ENCODE assay signal across 10 mouse cellular contexts in the genomic region with DNA sequence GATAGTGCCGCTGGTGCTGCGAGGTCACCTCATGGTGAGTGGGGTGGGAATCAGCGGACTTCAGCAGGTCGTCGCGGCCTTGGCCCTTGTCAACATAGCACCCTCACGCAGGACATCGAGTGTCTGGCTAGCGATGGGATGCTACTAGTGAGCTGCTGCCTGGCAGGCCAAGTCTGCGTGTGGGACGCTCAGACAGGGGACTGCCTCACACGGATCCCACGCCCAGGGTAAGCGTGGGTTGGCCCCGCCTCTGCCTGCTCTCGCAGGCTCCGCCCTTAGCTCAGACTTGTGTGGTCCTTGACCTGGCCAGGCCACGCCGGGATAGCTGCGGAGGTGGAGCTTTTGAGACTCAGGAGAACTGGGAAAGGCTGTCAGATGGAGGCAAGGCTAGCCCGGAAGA. TPM values are rescaled to one million over a fixed set of nuclear protein-coding genes. Genes with fewer than 3 reads are reported as not detected.
DNase-seq lines count a peak whose midpoint lies in the region; ATAC-seq and TF ChIP-seq lines count a peak whose summit lies in the region.
"Had no signal": no experiment of that assay in that cellular context is flagged by ENCODE, and none has a peak within 500 bp of the region (broad histone marks: within the 10 kb centered on the region; RNA-seq: fewer than 3 reads in every experiment).

No protein-coding gene starts in this region.

- peaks cover 60% of the 10 kb centered on the region for H3K36me3 ChIP-seq in heart, postnatal 0 days (replicated peaks; ENCODE audit: control insufficient read depth, insufficient read depth, low read length)
- H3K36me3 ChIP-seq in liver, embryonic 13.5 days = peaks cover 92% of the 10 kb centered on the region

- 0 out of 2 replicates have a peak overlapping the region, but pooled peaks have one; percentile 11 for H3K4me3 ChIP-seq in heart, postnatal 0 days (ENCODE audit: low read depth, low read length)
- H3K4me3 ChIP-seq in liver, embryonic 13.5 days (replicated peaks) = no peak overlapping the region

- ATAC-seq in heart, postnatal 0 days (ENCODE audit: insufficient read depth, low read depth) = peak; percentile 44
- ATAC-seq in liver, embryonic 13.5 days (ENCODE audit: low read depth) = 0 out of 2 replicates have a peak, but pooled peaks have one; percentile 30
- ATAC-seq in erythroid progenitor cell, adult 5-6 weeks (replicated peaks; ENCODE audit: low FRiP score, poor library complexity, severe bottlenecking) = no peak
- ATAC-seq in activated CD4-positive, CD25-positive, alpha-beta regulatory T cell, adult 4 months = no peak

- no peak for TF ChIP-seq EP300 in heart, postnatal 0 days (IDR thresholded peaks at IDR 0.05; ENCODE audit: low read depth)

- H3K9ac ChIP-seq in heart, postnatal 0 days (replicated peaks; ENCODE audit: low read depth, low read length) = no peak overlapping the region
- no peak overlapping the region for H3K9ac ChIP-seq in liver, embryonic 13.5 days

- no peak for TF ChIP-seq CTCF in heart, postnatal 0 days (IDR thresholded peaks at IDR 0.05; ENCODE audit: low read depth)

- H3K4me2 ChIP-seq in heart, postnatal 0 days (ENCODE audit: low read depth, low read length) = peak overlapping the region; percentile 40
- no peak overlapping the region for H3K4me2 ChIP-seq in liver, embryonic 13.5 days

- H3K9me3 ChIP-seq in heart, postnatal 0 days (replicated peaks; ENCODE audit: control insufficient read depth, low read length) = no peaks in the 10 kb centered on the region
- no peaks in the 10 kb centered on the region for H3K9me3 ChIP-seq in liver, embryonic 13.5 days (replicated peaks)

- no peak overlapping the region for H3K27ac ChIP-seq in heart, postnatal 0 days (ENCODE audit: low read depth)
- H3K27ac ChIP-seq in liver, embryonic 13.5 days = no peak overlapping the region
- H3K27ac ChIP-seq: macrophage had no signal

- no peak for DNase-seq in heart, postnatal 0 days (ENCODE audit: low spot score)
- no peak for DNase-seq in heart, adult 9 months (ENCODE audit: low spot score in 2 of 2)
- peak; percentile 57 for DNase-seq in ES-CJ7 (ENCODE audit: low read depth, low spot score)
- DNase-seq in adrenal gland, postnatal 36 days = peak; percentile 64 to 65
- DNase-seq in liver, embryonic 13.5 days = no peak
- no peak for DNase-seq in cerebellum, postnatal 14 days

- H3K4me1 ChIP-seq in heart, postnatal 0 days (ENCODE audit: control insufficient read depth, insufficient read depth) = no peaks in the 10 kb centered on the region; the same call in 1 of the 2 replicates
- no peaks in the 10 kb centered on the region; the same call in 1 of the 2 replicates for H3K4me1 ChIP-seq in liver, embryonic 13.5 days (replicated peaks)

- 26% methylated on average over 20 of the region's 21 CpGs for WGBS in heart, postnatal 0 days
- WGBS in liver, embryonic 13.5 days (ENCODE audit: insufficient replicate concordance) = 67% methylated on average over 21 of the region's 21 CpGs

- no peaks in the 10 kb centered on the region for H3K27me3 ChIP-seq in heart, postnatal 0 days (ENCODE audit: control insufficient read depth, insufficient read depth, low read length)
- H3K27me3 ChIP-seq in liver, embryonic 13.5 days = no peaks in the 10 kb centered on the region

RNA-seq across cellular contexts. Expression of gene Ptpn23, which starts 27.4 kb away (rescaled TPM):
- total RNA-seq in heart, postnatal 0 days (2014; rRNA removed; ENCODE audit: low replicate concordance) = 7.3 and 16.4 TPM in 2 replicates
- 6.7 TPM in 2 replicates for polyA plus RNA-seq in heart, postnatal 0 days (2015; fragmentation: Nextera tagmentation; extraction: Ambion mirVana)
- 10 to 100 TPM; 50.5 to 82.0 TPM for total RNA-seq in adrenal gland, postnatal 36 days (2021)
- polyA plus RNA-seq in liver, embryonic 13.5 days (2015; fragmentation: Nextera tagmentation; extraction: Ambion mirVana) = 3.2 TPM in 2 replicates
- 2.1 and 6.1 TPM in 2 replicates for total RNA-seq in erythroid progenitor cell, adult 5-6 weeks (2015; ENCODE audit: low replicate concordance)
- 2.6 and 3.7 TPM in 2 replicates for total RNA-seq in erythroid progenitor cell, adult 5-6 weeks (2017; ENCODE audit: low replicate concordance)
- 1 to 10 TPM; 5.4 TPM for polyA plus RNA-seq in activated CD4-positive, CD25-positive, alpha-beta regulatory T cell, adult 4 months (2017; shearing (Covaris generic))

RNA-seq across cellular contexts. Expression of gene Ngp, which starts 38.9 kb away (rescaled TPM):
- 1.8 and 2.6 TPM in 2 replicates for total RNA-seq in heart, postnatal 0 days (2014; rRNA removed; ENCODE audit: low replicate concordance)
- polyA plus RNA-seq in heart, postnatal 0 days (2015; fragmentation: Nextera tagmentation; extraction: Ambion mirVana) = 1.8 and 2.4 TPM in 2 replicates
- not detected for total RNA-seq in adrenal gland, postnatal 36 days (2021)
- polyA plus RNA-seq in liver, embryonic 13.5 days (2015; fragmentation: Nextera tagmentation; extraction: Ambion mirVana) = 46.6 and 49.4 TPM in 2 replicates
- total RNA-seq in erythroid progenitor cell, adult 5-6 weeks (2015; ENCODE audit: low replicate concordance) = 3,384 and 3,702 TPM in 2 replicates
- 855 and 1,251 TPM in 2 replicates for total RNA-seq in erythroid progenitor cell, adult 5-6 weeks (2017; ENCODE audit: low replicate concordance)
- not detected for polyA plus RNA-seq in activated CD4-positive, CD25-positive, alpha-beta regulatory T cell, adult 4 months (2017; shearing (Covaris generic))
- total RNA-seq: MEL had no signal

RNA-seq across cellular contexts. Expression of gene Scap, which starts 47.6 kb away (rescaled TPM):
- 34.0 and 63.5 TPM in 2 replicates for total RNA-seq in heart, postnatal 0 days (2014; rRNA removed; ENCODE audit: low replicate concordance)
- polyA plus RNA-seq in heart, postnatal 0 days (2015; fragmentation: Nextera tagmentation; extraction: Ambion mirVana) = 12.1 and 14.6 TPM in 2 replicates
- 100 to 1,000 TPM in 1 of 2 experiments, 10 to 100 TPM in 1; 85.4 to 106 TPM for total RNA-seq in adrenal gland, postnatal 36 days (2021)
- polyA plus RNA-seq in liver, embryonic 13.5 days (2015; fragmentation: Nextera tagmentation; extraction: Ambion mirVana) = 20.6 and 23.2 TPM in 2 replicates
- total RNA-seq in erythroid progenitor cell, adult 5-6 weeks (2015; ENCODE audit: low replicate concordance) = 6.3 and 6.5 TPM in 2 replicates
- total RNA-seq in erythroid progenitor cell, adult 5-6 weeks (2017; ENCODE audit: low replicate concordance) = 2.8 and 6.0 TPM in 2 replicates
- polyA plus RNA-seq in activated CD4-positive, CD25-positive, alpha-beta regulatory T cell, adult 4 months (2017; shearing (Covaris generic)) = 10 to 100 TPM; 12.5 to 12.9 TPM

Comparison
In these comparisons a context has a peak if more than half of its experiments do, and no peak if none do; other contexts are left out.
1. ATAC-seq: peak in heart, postnatal 0 days (single experiment) and liver, embryonic 13.5 days (single experiment); none in erythroid progenitor cell, adult 5-6 weeks (single experiment) and activated CD4-positive, CD25-positive, alpha-beta regulatory T cell, adult 4 months (single experiment).
2. DNase-seq: peak in ES-CJ7 (single experiment) and adrenal gland, postnatal 36 days (2 of 2); none in heart, postnatal 0 days (single experiment), heart, adult 9 months (0 of 2), liver, embryonic 13.5 days (single experiment) and cerebellum, postnatal 14 days (0 of 2).
3. RNA of gene Ngp, which starts 38.9 kb away (total RNA-seq): 855 to 3,702 TPM in erythroid progenitor cell, adult 5-6 weeks; 1.8 to 2.6 TPM in heart, postnatal 0 days and not detected in adrenal gland, postnatal 36 days; every median in the first group is over 100 times any median in the second.